Mouse (Mus musculus) fat pad, adult 2 months (tissue): Measurements from ENCODE around the gene Rhbdl3.

Experiments used
- DNase-seq: peaks from one replicate; pipeline ENCODE4 v3.0.0-alpha.2; 2011; ENCODE audit warnings: low read depth, low spot score; ENCODE audit errors: extremely low read depth

The Rhbdl3 gene

GRCm38 (mm10) chr11:80300551-80301315, at the start of gene Rhbdl3:
TSS of gene Rhbdl3 (plus strand) at chr11:80300912.
- DNase-seq: no peak

DNA sequence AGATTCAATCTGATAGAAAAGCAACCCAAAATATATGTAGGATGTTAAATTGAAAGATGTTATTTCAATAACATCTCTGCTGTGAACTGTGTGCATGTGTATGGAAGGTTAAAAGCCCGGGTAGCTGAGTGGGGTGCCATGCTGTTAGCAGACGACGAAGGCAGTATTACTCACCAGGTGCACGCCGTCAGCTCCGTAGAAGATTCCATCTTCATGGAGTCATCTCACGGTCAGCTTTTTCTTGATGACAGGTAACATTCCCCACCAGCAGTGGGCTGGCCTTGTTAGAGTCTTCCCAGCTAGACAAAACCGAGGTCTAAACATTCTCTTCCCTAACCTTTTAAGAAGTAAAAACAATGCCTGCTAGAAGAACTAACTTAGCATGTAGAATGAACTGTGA, 36.6 kb upstream of the Rhbdl3 start:
- DNase-seq: no peak

GRCm38 (mm10) chr11:80271096-80271495, 29.6 kb upstream of the Rhbdl3 start:
- DNase-seq: no peak

- DNase-seq: no peak
Measured at GRCm38 (mm10) chr11:80275011-80275410, 25.7 kb upstream of the Rhbdl3 start.

- DNase-seq: no peak
Measured at GRCm38 (mm10) chr11:80278054-80278453, 22.7 kb upstream of the Rhbdl3 start.

- DNase-seq: no peak
Measured at GRCm38 (mm10) chr11:80283786-80284185, 16.9 kb upstream of the Rhbdl3 start.

DNA sequence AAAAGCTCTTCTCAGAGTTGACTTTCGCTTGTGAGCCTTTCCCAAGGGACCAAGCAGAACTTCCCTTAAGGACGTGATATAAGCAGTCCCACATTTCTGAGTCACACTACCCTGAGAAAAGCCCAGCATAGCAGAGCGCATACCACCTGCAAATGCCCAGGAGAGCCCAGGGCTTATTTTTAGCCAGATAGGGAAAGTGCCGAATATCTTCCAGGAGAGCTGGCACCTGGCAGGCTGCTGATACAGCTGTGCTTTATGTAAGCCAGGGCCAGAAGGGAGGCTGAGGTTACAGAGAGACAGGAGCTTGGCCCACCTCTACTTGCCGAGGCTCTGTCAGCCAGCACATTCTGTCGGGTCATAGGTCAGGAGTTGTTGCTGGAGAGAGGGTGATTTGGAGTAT, 16.1 kb upstream of the Rhbdl3 start:
- no peak for DNase-seq

GRCm38 (mm10) chr11:80287150-80287549, 13.6 kb upstream of the Rhbdl3 start:
- DNase-seq: no peak

- no peak for DNase-seq
Measured at GRCm38 (mm10) chr11:80289701-80290445, 10.8 kb upstream of the Rhbdl3 start.

- no peak for DNase-seq
Measured at GRCm38 (mm10) chr11:80291004-80291403, 9.7 kb upstream of the Rhbdl3 start.

- DNase-seq: no peak
Measured at GRCm38 (mm10) chr11:80292463-80292862, 8.2 kb upstream of the Rhbdl3 start.

DNA sequence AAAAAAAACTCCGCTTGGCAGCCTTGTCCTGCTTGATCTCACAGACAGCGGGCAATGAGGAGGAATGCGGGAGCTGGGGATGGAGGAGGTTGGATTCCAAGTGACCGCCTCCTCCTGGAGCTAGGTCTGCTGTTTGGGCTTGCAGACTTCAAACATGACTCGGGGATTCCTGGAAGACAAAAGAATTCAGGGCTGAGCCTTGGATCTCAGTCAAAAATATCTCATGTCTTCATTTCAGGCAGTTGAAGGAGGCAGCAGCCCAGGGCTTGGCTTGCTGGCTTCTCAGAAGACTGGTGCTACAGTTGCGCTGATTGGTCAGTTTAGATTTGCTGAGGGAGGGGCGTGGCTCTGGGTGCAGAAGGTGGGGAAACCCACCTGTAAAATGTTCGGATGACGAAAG, 5.6 kb upstream of the Rhbdl3 start:
- DNase-seq: peak; percentile 40

DNA sequence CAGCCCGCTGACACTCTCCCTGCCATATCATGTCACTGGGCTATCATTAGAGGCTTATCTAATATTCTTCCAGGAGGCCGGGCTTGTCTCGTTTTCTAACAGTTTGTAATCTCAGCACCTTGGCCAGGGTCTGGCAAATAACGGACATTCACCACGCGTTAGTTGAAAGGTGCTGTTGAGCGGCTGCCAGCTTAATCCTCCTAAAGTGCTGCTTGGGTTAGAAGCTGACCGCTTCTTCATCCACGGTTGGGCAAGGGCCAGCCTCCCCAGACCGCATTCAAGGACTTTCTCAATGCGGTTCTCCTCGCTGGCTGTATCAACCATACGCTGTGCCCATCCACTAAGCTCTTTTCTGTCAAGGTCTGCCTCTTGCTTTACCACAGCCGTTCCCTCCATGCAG, 4.9 kb upstream of the Rhbdl3 start:
- no peak for DNase-seq

- DNase-seq: no peak
Measured at GRCm38 (mm10) chr11:80299513-80300235, 1.0 kb upstream of the Rhbdl3 start.

DNA sequence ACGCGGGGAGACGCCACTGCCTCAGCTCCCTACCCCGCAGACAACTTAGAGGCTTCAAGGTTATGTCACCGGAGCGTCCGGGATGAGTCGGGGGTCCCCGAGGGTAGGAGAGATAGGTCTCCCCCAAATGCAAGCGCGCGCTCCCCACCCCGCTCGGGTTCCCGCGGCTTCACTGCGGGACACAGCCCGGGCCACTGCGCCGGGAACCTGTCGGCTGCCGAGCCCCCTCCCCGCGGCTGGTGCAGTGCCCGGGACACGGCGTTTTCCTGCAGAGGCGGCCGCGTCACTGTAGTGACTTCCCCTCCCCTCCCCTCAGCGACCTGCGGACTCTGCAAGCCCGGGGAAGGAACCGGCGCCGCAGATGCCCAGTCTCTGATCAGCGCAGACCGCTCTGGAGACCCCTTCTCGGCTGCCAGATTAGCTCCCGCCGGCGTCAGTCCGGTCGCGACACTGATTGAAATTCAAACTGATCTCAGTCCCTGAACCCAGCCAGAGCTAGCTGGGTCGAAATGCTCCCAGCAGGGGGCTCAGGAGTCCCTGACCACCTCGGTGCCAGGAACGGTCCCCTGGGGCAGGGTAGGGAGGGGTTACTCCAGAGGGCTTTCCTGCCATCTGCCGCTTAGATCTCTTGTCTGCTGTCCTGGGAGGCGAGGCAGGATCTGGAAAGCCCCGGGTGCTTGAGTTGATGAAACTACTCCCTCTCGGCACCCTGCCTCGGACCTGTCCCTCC, 769 bp downstream of the Rhbdl3 start:
- no peak for DNase-seq

GRCm38 (mm10) chr11:80302046-80302390, 1.3 kb downstream of the Rhbdl3 start:
- DNase-seq: no peak

DNA sequence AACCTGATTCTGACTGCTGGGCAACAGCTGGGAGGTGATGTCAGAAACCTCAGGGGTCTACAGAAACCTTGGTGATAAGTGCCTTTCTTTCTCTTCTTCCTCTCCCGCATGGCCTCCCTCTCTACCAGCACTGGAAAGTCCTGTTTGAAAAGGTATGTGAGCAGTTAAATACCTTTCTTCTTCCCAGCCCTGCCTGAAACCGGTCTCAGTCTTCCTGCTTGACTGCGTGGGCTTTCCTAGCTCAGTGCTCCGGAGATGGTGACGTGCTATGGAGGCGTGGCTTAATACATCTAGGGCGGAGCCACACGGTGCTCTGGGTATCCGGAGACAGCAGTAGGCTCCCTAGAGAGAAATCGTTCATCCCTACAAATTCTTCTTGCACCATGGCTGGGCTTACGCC, 1.8 kb downstream of the Rhbdl3 start:
- DNase-seq: peak; percentile 23

DNA sequence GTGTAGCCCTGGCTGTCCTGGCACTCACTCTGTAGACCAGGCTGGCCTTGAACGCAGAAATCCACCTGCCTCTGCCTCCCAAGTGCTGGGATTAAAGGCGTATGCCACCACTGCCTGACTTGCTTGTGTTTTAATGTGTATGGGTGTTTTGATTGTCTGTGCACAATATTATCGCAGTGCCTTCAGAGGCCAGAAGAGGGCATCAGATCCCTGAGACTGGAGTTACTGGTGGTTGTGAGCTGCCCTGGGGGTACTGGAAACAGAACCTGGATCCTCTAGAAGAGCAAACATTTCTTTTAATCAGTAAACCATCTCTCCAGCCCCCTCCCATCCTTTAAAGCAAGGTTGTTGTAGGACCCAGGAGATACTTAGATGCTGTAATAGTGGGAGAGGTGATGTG, 3.0 kb downstream of the Rhbdl3 start:
- no peak for DNase-seq

- DNase-seq: no peak
Measured at GRCm38 (mm10) chr11:80304846-80305245, 4.1 kb downstream of the Rhbdl3 start.

DNA sequence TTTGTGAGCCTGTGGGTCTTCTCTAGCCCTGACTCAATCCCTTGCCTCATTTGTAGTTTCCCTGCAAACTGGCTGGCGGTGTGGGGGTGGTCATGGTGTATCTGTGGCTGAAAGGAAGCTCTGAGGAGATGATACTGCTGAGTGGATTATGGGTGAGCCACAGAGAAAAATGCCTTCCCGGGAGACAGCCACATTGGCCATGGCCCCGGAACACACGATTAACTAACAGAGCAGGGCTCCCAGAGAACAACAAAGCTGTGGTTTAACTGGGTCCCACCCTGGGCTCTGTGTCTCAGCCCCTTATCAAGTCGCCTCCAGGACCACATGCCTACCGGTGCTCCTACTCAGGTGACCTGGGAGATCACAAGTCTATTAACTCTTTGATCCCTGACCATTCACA, 7.8 kb downstream of the Rhbdl3 start:
- DNase-seq: no peak

DNA sequence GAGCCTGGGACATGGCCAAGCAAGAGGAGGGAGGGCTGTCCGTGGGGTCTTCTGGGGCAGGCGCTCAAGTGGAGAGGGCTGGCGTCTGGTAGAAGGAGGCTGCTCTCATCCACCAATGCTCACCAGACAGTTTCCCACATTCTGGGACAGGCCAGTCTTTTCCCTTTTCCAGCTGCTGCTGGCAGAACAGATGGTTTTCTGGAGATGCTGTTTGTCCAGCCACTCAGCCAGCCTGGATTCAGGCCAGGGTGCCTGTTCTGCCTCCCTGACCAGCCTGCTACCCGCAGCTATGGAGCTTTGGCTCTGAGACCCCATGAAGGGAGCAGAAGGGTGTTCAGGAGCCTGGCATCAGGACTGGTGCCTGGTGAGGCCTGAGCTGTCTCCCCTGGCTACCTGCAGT, 10.6 kb downstream of the Rhbdl3 start:
- no peak for DNase-seq
